Mouse (Mus musculus): Measurements from ENCODE around the gene Hist1h2ag. TPM values are rescaled to one million over a fixed set of nuclear protein-coding genes. Genes with fewer than 3 reads are reported as not detected.
A peak's percentile ranks its signal among the peaks of the same experiment; 100 is the strongest.
"Not testable (repeated sequence)": the region's sequence is repeated elsewhere in the genome, so short reads cannot be mapped to it uniquely, and the experiment has no call there.

The Hist1h2ag gene
- total and polyA plus RNA-seq, 2 experiments from 2014 or later, result 16.6 to 477 TPM

DNA sequence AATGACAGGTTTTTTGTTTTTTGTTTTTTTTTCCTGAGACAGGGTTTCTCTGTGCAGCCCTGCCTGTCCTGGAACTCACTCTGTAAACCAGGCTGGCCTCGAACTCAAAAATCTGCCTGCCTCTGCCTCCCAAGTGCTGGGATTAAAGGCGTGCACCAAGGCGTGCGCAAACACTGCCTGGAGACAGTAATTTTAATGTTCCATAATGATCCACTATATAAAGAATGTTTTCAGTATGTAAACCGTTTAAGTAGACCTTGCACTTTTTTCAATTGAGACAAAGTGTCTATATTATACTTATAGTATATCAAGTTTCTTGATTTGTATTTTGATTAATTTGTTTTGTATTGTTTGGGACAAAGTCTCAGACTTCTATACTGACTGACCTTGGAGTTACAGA lies 3.4 kb downstream of the Hist1h2ag start:
- Histone ChIP-seq H3K27me3 (ENCODE audit: insufficient read depth, low read length) (no peaks in the 10 kb centered on the region), H3K4me3 (ENCODE audit: low read length) (no peak overlapping the region), H3K4me2 (ENCODE audit: low read depth, low read length) (no peak overlapping the region), H3K27ac (no peak overlapping the region), H3K4me1 (ENCODE audit: insufficient read depth, low read length) (peaks cover 15% of the 10 kb centered on the region; the same call in 1 of the 2 replicates), H3K9me3 (ENCODE audit: low read length) (no peaks in the 10 kb centered on the region), H3K36me3 (ENCODE audit: insufficient read depth, low read length) (no peaks in the 10 kb centered on the region), H3K9ac (replicated peaks; ENCODE audit: low read length) (no peak overlapping the region)
- WGBS, result 70% methylated on average over 5 of the region's 5 CpGs
- DNase-seq (ENCODE audit: low spot score), result no peak
- no peak for ATAC-seq
- no peak for TF ChIP-seq CTCF (IDR thresholded peaks at IDR 0.05; ENCODE audit: low read depth)

DNA sequence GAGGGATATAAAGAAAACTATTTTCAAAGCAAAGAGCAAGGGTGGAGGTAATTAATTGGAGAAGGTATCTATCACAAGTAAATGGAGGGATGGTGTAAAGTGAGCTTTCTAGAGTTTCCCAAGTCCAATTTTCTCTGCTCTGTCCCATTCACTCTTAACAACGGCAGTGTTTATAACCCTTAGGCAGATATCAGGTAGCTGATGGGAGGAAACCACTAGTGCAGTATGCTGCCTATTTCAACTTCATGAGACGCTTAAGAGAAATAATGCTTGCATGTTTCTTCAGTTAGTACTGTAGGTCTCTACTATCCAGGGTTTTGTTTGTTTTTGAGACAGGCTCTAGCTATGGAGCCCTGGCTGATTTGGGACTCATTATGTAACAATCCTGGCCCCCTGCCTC lies 5.3 kb downstream of the Hist1h2ag start:
- Histone ChIP-seq H3K36me3 (ENCODE audit: insufficient read depth, low read length) (no peaks in the 10 kb centered on the region), H3K27ac (no peak overlapping the region), H3K4me1 (ENCODE audit: insufficient read depth, low read length) (peaks cover 15% of the 10 kb centered on the region; the same call in 1 of the 2 replicates), H3K9ac (replicated peaks; ENCODE audit: low read length) (no peak overlapping the region), H3K9me3 (ENCODE audit: low read length) (no peaks in the 10 kb centered on the region), H3K4me3 (ENCODE audit: low read length) (no peak overlapping the region), H3K4me2 (ENCODE audit: low read depth, low read length) (no peak overlapping the region), H3K27me3 (ENCODE audit: insufficient read depth, low read length) (no peaks in the 10 kb centered on the region)
- ATAC-seq (no peak), DNase-seq (ENCODE audit: low spot score) (no peak)
- no peak for TF ChIP-seq CTCF (IDR thresholded peaks at IDR 0.05; ENCODE audit: low read depth)
- WGBS, result 88% methylated on average over 2 of the region's 2 CpGs

DNA sequence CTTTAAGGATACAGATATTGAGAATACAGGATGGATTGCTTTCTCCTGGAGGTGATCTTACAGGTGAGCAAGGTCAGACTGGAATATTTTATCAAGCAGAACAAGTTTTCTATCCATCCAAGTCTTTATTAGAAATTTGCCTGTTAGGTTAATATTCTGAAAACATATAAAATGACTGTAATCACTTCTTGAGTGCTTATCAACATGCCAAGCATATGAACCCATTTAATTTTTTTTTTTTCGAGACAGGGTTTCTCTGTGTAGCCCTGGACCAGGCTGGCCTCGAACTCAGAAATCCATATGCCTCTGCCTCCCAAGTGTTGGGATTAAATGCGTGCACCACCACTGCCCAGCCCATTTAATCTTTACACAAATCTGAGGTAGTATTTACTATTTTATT lies 5.8 kb downstream of the Hist1h2ag start:
- no peak overlapping the region for H3K27ac ChIP-seq
- no peak overlapping the region for H3K4me2 ChIP-seq (ENCODE audit: low read depth, low read length)
- WGBS, result 54% methylated on average over 3 of the region's 3 CpGs
- H3K27me3 ChIP-seq (ENCODE audit: insufficient read depth, low read length), result no peaks in the 10 kb centered on the region
- H3K9ac ChIP-seq (replicated peaks; ENCODE audit: low read length), result no peak overlapping the region
- H3K36me3 ChIP-seq (ENCODE audit: insufficient read depth, low read length), result no peaks in the 10 kb centered on the region
- ATAC-seq (no peak), DNase-seq (ENCODE audit: low spot score) (no peak)
- H3K4me3 ChIP-seq (ENCODE audit: low read length), result no peak overlapping the region
- no peaks in the 10 kb centered on the region for H3K9me3 ChIP-seq (ENCODE audit: low read length)
- TF ChIP-seq CTCF (IDR thresholded peaks at IDR 0.05; ENCODE audit: low read depth), result no peak
- peaks cover 13% of the 10 kb centered on the region; the same call in 1 of the 2 replicates for H3K4me1 ChIP-seq (ENCODE audit: insufficient read depth, low read length)

DNA sequence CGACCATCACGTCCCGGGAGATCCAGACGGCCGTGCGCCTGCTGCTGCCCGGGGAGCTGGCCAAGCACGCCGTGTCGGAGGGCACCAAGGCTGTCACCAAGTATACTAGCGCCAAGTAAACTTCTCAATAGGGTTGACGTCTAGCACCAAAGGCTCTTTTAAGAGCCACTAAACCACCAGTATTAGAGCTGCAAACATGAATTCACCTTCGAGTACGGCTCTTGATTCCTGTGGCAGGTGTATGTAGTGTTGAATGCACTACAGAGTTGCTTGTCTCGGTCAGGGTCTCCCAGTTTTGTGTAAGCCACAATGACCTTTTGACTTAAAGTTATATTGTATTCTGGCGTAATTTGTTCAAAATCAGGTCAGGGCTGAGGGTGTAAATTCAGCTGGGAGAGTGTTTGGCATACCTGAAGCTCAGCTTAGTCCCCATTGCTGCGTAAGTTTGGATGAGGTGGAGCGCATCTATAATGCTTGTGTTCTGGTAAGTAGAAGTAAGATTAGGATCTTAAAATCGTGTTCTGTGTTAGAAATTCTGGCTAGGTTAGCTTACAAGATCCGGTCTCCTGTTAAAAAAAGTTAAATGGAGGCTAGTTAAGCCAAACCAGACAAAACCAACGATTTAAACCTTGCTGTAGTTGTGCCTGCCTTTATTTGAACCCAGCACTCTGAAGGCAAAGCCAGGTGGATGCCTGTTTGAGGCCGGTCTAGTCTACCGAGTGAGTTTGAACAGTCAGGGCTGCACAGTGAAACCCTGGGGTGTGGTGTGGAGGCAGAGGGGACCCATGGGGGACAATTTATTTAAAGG lies 6.4 kb downstream of the Hist1h2ag start:
- Histone ChIP-seq H3K4me3 (ENCODE audit: low read length) (peak overlapping the region; percentile 37), H3K36me3 (ENCODE audit: insufficient read depth, low read length) (no peaks in the 10 kb centered on the region), H3K27me3 (ENCODE audit: insufficient read depth, low read length) (no peaks in the 10 kb centered on the region), H3K4me1 (ENCODE audit: insufficient read depth, low read length) (peaks cover 9% of the 10 kb centered on the region; the same call in 1 of the 2 replicates), H3K27ac (peak overlapping the region; percentile 60; the same call in 1 of the 2 replicates), H3K9me3 (ENCODE audit: low read length) (no peaks in the 10 kb centered on the region), H3K9ac (replicated peaks; ENCODE audit: low read length) (peak overlapping the region; percentile 33; the same call in 1 of the 2 replicates), H3K4me2 (ENCODE audit: low read depth, low read length) (peak overlapping the region; percentile 59)
- TF ChIP-seq CTCF (IDR thresholded peaks at IDR 0.05; ENCODE audit: low read depth), result no peak
- no peak for ATAC-seq
- 2% methylated on average over 18 of the region's 23 CpGs for WGBS
- DNase-seq (ENCODE audit: low spot score), result no peak

DNA sequence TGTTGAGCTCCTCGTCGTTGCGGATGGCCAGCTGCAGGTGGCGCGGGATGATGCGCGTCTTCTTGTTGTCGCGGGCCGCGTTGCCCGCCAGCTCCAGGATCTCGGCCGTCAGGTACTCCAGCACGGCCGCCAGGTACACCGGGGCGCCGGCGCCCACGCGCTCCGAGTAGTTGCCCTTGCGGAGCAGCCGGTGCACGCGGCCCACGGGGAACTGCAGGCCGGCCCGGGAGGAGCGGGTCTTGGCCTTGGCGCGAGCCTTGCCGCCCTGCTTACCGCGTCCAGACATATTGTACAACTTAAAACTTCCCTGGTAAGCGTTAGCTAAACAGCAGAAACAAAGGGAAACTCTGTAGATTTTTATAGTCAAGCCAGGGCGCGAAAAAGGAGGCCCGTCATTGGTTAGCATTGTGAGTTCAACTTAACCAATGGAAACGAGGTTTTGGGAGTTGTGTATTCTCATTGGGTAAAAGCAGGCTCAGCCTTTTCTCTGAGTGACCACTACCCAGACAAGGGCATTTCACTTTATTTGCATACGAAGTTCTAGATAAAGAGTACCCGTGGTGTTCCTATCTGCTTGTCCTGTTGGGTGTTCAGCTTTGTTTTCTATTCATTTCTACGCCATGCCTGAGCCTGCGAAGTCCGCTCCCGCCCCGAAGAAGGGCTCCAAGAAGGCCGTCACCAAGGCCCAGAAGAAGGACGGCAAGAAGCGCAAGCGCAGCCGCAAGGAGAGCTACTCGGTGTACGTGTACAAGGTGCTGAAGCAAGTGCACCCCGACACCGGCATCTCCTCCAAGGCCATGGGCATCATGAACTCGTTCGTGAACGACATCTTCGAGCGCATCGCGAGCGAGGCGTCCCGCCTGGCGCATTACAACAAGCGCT lies 7.2 kb downstream of the Hist1h2ag start, which contains the start of the genes Hist1h2ah and Hist1h2bk:
Hist1h2ah (minus strand) TSS at position 302 of the 882 bp plus-strand sequence.
Hist1h2bk (plus strand) TSS at position 604 of the 882 bp plus-strand sequence.
- Histone ChIP-seq H3K9ac (replicated peaks; ENCODE audit: low read length) (peak within 1 kb of the TSS; percentile 33; the same call in 1 of the 2 replicates), H3K27ac (peak within 1 kb of the TSS; percentile 60; the same call in 1 of the 2 replicates), H3K4me2 (ENCODE audit: low read depth, low read length) (peak within 1 kb of the TSS; percentile 59), H3K4me3 (ENCODE audit: low read length) (peak within 1 kb of the TSS; percentile 37)
- not testable (repeated sequence) for H3K36me3 ChIP-seq (ENCODE audit: insufficient read depth, low read length); H3K27me3 ChIP-seq (ENCODE audit: insufficient read depth, low read length); H3K9me3 ChIP-seq (ENCODE audit: low read length); H3K4me1 ChIP-seq (ENCODE audit: insufficient read depth, low read length)
- WGBS, result 1% methylated on average over 22 of the region's 69 CpGs
- ATAC-seq (peak; percentile 98), DNase-seq (ENCODE audit: low spot score) (peak; percentile 96)

DNA sequence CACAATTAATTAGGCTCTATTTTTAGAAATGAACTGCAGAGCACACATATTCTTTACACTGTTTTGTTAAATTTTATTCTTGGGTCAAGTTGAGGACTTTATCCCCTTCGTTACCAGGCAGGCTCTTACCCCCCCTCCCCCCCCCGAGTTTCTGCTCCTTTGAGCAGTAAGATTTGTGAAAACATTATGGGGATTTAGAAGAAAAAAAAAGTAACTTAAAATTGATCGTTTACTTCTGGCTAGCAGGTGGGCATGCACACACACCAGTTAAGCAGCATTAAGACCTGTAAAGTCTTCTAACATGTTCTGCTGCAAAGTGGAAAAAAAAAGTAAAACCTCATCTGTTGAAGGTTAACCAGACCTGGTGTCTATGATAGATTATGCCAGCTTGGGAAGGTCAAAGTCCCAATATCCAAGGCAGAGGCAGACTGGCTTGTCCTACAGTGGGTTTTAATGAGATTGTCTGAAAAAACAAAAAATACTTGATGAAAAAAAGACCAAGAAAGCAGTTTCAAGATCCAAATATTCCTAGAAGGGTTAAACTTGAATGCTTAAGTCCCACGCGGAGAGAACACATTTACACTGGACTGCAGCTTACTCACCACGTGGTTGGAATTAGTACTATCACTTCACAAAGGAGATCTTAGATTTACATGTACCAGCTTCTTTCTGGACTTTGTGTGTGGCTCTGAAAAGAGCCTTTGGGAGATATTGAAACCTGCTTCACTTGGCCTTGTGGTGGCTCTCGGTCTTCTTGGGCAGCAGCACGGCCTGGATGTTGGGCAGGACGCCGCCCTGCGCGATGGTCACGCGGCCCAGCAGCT lies 8.1 kb downstream of the Hist1h2ag start:
- Histone ChIP-seq H3K36me3 (ENCODE audit: insufficient read depth, low read length) (no peaks in the 10 kb centered on the region), H3K9ac (replicated peaks; ENCODE audit: low read length) (no peak overlapping the region; the same call in 1 of the 2 replicates), H3K9me3 (ENCODE audit: low read length) (no peaks in the 10 kb centered on the region), H3K4me2 (ENCODE audit: low read depth, low read length) (peak overlapping the region; percentile 59), H3K27ac (peak overlapping the region; percentile 38; the same call in 1 of the 2 replicates), H3K27me3 (ENCODE audit: insufficient read depth, low read length) (no peaks in the 10 kb centered on the region), H3K4me1 (ENCODE audit: insufficient read depth, low read length) (peaks cover 6% of the 10 kb centered on the region; the same call in 1 of the 2 replicates), H3K4me3 (ENCODE audit: low read length) (peak overlapping the region; percentile 37)
- ATAC-seq (peak; percentile 2; the same call in 1 of the 2 replicates), DNase-seq (ENCODE audit: low spot score) (no peak)
- WGBS, result 2% methylated on average over 8 of the region's 14 CpGs
- no peak for TF ChIP-seq CTCF (IDR thresholded peaks at IDR 0.05; ENCODE audit: low read depth)

Measured in hindbrain, postnatal 0 days (tissue).